Mouse (Mus musculus) heart, embryonic 16.5 days (tissue): ENCODE measurements at regions not wholly inside any gene's neighbourhood (a gene's known extent, or its start where the extent isn't known, plus 50 kb on each side); places are given as distances from the start of the nearest gene placed in this dataset.
A peak's percentile ranks its signal among the peaks of the same experiment; 100 is the strongest.

Experiments used
- ATAC-seq: fragments of 200-750 bp; cut with Nextera tagmentation; replicated peaks from 2 replicates; pipeline ENCODE4 v1.8.0; 2017; ENCODE audit warnings: moderate number of reproducible peaks; ENCODE audit not compliant: insufficient read depth, low FRiP score; ENCODE audit errors: extremely low read depth
- H3K27ac ChIP-seq: fragments of 300-500 bp; sonication (generic); 2 replicates; pipeline ENCODE4 v1.5.1; 2014; ENCODE audit warnings: mild to moderate bottlenecking, low read length, control low read depth, moderate library complexity
- H3K27me3 ChIP-seq: fragments of 300-500 bp; sonication (generic); 2 replicates; pipeline ENCODE4 v1.6.1; 2014; ENCODE audit warnings: low read length, mixed read lengths; ENCODE audit not compliant: control insufficient read depth, insufficient read depth
- H3K36me3 ChIP-seq: fragments of 300-500 bp; sonication (generic); 2 replicates; pipeline ENCODE4 v1.6.1; 2014; ENCODE audit not compliant: control insufficient read depth, insufficient read depth
- H3K4me1 ChIP-seq: fragments of 300-500 bp; sonication (generic); 2 replicates; pipeline ENCODE4 v1.6.1; 2014; ENCODE audit warnings: low read length, mixed read lengths; ENCODE audit not compliant: control insufficient read depth, insufficient read depth
- H3K4me2 ChIP-seq: fragments of 300-500 bp; sonication (generic); 2 replicates; pipeline ENCODE4 v1.6.1; 2014; ENCODE audit warnings: low read depth, mild to moderate bottlenecking, control low read depth, low read length
- H3K4me3 ChIP-seq: fragments of 300-500 bp; sonication (generic); 2 replicates; pipeline ENCODE4 v1.5.1; 2014; ENCODE audit warnings: mild to moderate bottlenecking, control low read depth, low read length
- H3K9ac ChIP-seq: fragments of 300-500 bp; sonication (generic); 2 replicates; pipeline ENCODE4 v1.6.1; 2014; ENCODE audit warnings: low read length, control low read depth
- H3K9me3 ChIP-seq: fragments of 300-500 bp; sonication (generic); replicated peaks from 2 replicates; pipeline ENCODE4 v1.6.1; 2016; ENCODE audit warnings: low read length; ENCODE audit not compliant: control insufficient read depth
- WGBS: fragments of 180-500 bp; shearing (Covaris S2); extraction: QIAGEN DNeasy Blood & Tissue Kit; methylation state at CpG from one replicate; pipeline ENCODE4 v1.1.7; 2014; 5-methylcytosine and 5-hydroxymethylcytosine counted together

DNA sequence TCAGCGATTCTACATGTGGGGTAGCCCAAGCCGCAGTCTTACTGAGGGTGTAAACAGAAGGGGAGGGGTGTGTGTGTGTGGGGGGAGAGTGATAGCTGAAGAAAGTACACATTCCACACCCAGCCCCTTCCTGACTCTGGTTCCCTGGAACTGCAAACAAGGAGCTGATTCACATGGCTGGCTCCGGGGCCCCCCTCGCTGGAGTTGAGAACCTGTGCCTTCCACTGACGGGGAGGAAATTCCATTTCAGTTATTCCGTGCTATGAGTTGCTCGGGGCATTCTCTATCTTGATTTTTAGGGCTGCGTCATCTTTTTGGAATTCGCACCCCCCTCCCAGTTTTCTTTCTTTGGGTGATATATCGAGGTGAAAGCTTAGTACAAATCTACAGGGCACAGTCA is 1196.2 kb upstream of the A1bg start:
- ATAC-seq = 0 out of 2 replicates have a peak, but pooled peaks have one; percentile 43
- Histone ChIP-seq H3K27me3 (no peaks in the 10 kb centered on the region), H3K36me3 (no peaks in the 10 kb centered on the region), H3K4me2 (no peak overlapping the region), H3K27ac (no peak overlapping the region), H3K9ac (no peak overlapping the region), H3K9me3 (no peaks in the 10 kb centered on the region), H3K4me3 (no peak overlapping the region), H3K4me1 (0 out of 2 replicates have a peak, but pooled peaks cover 2% of the 10 kb centered on the region)
- 43% methylated on average over 10 of the region's 10 CpGs for WGBS

DNA sequence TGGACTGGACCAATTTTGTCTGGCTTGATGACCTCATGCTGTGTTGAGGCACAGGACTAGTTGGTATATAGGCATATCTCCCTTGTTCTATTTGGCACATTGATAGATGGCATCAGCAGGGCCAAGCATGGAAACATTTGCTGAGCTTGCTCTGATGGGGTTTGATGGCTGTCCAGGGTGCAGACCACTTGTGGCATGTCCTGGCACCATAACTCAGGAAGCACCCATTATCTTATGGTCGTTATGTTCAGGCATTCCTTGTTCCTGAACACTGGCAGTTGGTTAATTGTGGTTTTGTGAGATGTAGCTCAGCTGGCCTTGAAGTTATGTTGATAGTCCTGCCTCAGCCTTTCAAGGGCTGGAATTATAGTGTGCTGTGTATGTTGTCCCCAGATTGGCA is 1193.4 kb upstream of the A1bg start:
- H3K4me1 ChIP-seq = peaks cover 5% of the 10 kb centered on the region; the same call in 1 of the 2 replicates
- no peak overlapping the region for H3K4me3 ChIP-seq
- no peak for ATAC-seq
- WGBS = 38% methylated on average over 1 of the region's 1 CpGs
- H3K9ac ChIP-seq = no peak overlapping the region
- no peaks in the 10 kb centered on the region for H3K9me3 ChIP-seq
- H3K27me3 ChIP-seq = no peaks in the 10 kb centered on the region
- no peak overlapping the region for H3K27ac ChIP-seq
- H3K36me3 ChIP-seq = no peaks in the 10 kb centered on the region
- H3K4me2 ChIP-seq = no peak overlapping the region

DNA sequence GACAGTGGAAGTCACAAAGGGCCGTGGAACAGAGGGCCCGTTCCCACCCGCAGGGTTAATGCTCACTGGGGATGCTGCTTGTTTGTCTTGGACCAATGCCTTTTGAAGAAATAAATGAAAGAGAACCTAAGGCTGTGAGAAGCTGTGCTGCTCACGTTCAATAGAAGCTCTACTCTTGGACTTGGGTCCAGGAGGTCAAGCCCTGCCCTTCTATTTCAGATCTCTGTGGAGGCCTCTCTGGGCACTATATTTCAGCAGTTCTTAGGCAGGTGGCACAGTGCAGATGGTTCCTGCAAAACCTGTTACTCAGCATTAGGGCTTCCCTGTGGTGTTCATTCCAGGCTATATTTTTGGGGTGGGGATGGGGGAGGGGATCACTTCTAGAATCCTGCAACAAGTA is 1192.0 kb upstream of the A1bg start:
- H3K27me3 ChIP-seq = no peaks in the 10 kb centered on the region

DNA sequence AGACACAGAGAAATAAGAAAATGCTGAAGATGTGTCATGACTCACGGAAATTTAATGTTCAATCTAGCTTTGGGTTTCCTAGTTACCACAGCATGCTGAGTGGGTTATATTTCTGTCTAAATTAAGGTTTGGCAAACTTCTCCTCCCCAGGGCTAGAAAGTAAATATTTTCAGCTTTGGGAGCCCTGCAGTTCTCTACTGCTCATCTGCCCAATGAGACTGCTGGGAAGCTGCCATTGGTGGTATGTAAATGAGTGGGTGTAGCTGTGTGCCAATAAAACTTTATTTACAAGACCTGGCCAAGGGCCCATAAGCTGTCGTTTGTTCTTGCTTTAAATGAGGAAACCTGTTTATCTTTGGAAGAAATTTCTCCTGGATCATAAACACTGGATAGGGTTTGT is 1189.3 kb upstream of the A1bg start:
- WGBS = 66% methylated on average over 2 of the region's 2 CpGs
- no peaks in the 10 kb centered on the region for H3K36me3 ChIP-seq
- no peak overlapping the region for H3K27ac ChIP-seq
- no peak overlapping the region for H3K4me2 ChIP-seq
- H3K4me3 ChIP-seq = no peak overlapping the region
- H3K27me3 ChIP-seq = no peaks in the 10 kb centered on the region
- H3K4me1 ChIP-seq = peaks cover 4% of the 10 kb centered on the region; the same call in 1 of the 2 replicates
- no peak for ATAC-seq
- H3K9me3 ChIP-seq = no peaks in the 10 kb centered on the region
- H3K9ac ChIP-seq = no peak overlapping the region

More for the DNA sequence above, 1192.0 kb upstream of the A1bg start:
- Histone ChIP-seq H3K4me1 (peaks cover 5% of the 10 kb centered on the region; the same call in 1 of the 2 replicates), H3K9me3 (no peaks in the 10 kb centered on the region), H3K4me3 (no peak overlapping the region), H3K36me3 (no peaks in the 10 kb centered on the region), H3K4me2 (no peak overlapping the region), H3K9ac (no peak overlapping the region), H3K27ac (no peak overlapping the region)
- no peak for ATAC-seq
- WGBS = 43% methylated on average over 4 of the region's 4 CpGs

DNA sequence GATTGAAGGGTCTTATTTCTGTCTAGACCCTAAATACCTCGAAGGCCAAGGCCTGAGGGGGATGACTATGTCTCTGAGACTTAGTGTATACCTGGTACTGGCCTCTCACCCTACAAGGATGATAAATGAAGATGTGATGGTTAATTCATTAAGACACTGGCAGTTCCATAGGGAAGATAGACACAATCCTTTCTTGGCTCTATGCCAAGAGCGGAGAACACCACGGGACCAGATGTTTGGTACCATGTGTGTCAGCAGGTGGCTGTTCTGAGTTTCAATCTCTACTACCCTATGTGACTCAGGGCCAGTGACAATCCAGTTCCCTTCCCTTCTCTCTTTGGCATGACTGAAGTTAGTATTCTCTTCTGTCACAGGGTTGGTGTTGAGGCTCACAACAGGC is 1185.2 kb upstream of the A1bg start:
- WGBS = 74% methylated on average over 3 of the region's 3 CpGs
- H3K4me1 ChIP-seq = peaks cover 20% of the 10 kb centered on the region
- H3K27ac ChIP-seq = no peak overlapping the region
- H3K27me3 ChIP-seq = no peaks in the 10 kb centered on the region
- no peaks in the 10 kb centered on the region for H3K9me3 ChIP-seq
- ATAC-seq = no peak
- no peaks in the 10 kb centered on the region for H3K36me3 ChIP-seq
- H3K4me3 ChIP-seq = no peak overlapping the region
- no peak overlapping the region for H3K9ac ChIP-seq
- no peak overlapping the region for H3K4me2 ChIP-seq

DNA sequence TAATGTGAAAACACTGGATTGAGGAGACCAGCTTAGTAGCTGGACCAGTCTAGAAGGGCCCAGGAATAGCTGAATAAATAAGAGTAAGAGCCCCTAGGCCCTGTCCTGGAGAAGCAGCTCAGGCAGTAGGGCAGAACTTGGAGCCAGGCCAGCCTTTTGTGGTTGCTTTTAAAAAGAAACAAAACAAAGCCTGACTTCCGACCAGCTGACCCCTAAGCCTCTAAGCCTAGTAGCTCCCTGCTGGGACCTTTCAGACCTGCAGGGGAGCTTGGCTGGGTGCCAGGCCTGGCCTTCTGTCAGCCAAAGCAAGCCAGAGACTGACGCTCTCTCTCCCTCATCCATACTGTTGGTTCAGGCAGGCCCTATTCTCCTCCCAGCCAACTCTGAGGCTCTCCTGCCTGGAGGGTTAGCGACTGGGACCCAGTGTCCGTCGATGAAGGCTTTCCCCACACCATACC is 1183.7 kb upstream of the A1bg start:
- peaks cover 17% of the 10 kb centered on the region for H3K4me1 ChIP-seq
- WGBS = 12% methylated on average over 5 of the region's 5 CpGs
- no peaks in the 10 kb centered on the region for H3K36me3 ChIP-seq
- H3K9ac ChIP-seq = no peak overlapping the region
- H3K9me3 ChIP-seq = peaks cover 3% of the 10 kb centered on the region
- H3K27ac ChIP-seq = 0 out of 2 replicates have a peak overlapping the region, but pooled peaks have one; percentile 35
- H3K27me3 ChIP-seq = no peaks in the 10 kb centered on the region
- peak; percentile 93 for ATAC-seq
- no peak overlapping the region for H3K4me2 ChIP-seq
- H3K4me3 ChIP-seq = no peak overlapping the region

DNA sequence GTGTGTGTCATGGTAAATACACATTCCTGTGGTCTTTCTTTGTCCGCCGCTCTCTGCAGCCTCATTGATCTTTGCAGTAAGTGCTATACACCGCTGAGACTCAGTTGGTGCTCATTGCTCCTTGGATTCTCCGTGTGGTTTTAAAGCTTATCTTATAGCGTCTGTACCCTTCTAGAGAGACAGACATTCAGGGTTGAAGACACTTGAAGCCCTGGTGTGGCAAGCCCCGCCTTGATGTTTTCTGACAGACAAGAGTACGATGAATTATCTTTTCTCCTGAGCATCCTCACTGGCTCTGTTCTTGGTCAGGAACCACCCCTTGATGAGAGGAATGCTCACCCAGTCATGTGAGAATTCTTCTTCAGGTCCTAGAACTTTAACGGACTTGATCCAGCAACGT is 1182.7 kb upstream of the A1bg start:
- WGBS = 74% methylated on average over 9 of the region's 9 CpGs
- H3K4me2 ChIP-seq = no peak overlapping the region
- no peaks in the 10 kb centered on the region for H3K36me3 ChIP-seq
- peaks cover 17% of the 10 kb centered on the region for H3K4me1 ChIP-seq
- ATAC-seq = no peak
- peaks cover 3% of the 10 kb centered on the region for H3K9me3 ChIP-seq
- H3K4me3 ChIP-seq = no peak overlapping the region
- H3K27me3 ChIP-seq = no peaks in the 10 kb centered on the region
- no peak overlapping the region for H3K9ac ChIP-seq
- H3K27ac ChIP-seq = no peak overlapping the region

DNA sequence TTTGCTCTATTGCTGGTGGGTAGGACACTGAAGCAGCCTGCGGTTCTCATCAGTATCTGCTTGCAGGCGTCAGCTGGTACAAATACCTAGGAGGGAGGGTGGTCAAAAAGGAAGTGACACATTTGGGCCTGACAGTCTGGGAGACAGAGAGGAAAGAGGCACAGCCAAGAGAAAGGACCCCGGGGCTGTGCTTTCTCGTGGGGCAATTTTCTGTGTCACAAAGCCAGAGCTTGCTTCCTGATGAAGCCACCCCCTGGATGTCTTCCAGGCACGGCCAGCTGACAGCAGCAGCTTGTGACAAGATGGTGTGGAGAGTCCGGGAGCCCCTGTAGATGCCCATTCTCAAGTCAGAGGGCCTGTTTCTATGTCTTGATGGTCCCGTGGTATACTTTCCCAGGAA is 1181.8 kb upstream of the A1bg start:
- no peak overlapping the region for H3K9ac ChIP-seq
- no peak for ATAC-seq

DNA sequence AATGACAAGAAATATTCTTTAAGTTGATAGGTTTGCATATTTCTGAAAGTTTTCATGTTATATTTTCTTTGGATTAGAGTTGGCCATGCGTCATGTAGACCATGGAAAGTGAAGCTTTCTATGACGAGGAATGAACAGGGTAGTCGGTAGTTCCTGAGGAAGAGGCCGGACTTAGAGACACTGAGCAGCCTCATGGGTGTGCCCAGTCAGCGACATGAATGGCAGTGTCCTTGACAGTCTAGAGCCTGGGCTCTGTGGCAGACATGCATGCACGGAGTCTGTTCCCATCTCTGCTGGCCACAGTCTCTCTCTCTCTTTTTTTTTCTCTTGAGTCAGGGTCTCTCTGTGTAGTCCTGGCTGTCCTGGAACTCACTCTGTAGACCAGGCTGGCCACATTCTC is 1176.9 kb upstream of the A1bg start:
- H3K27me3 ChIP-seq = no peaks in the 10 kb centered on the region
- WGBS = 63% methylated on average over 6 of the region's 6 CpGs
- peaks cover 3% of the 10 kb centered on the region for H3K9me3 ChIP-seq
- H3K4me3 ChIP-seq = no peak overlapping the region
- no peak overlapping the region for H3K9ac ChIP-seq
- peaks cover 12% of the 10 kb centered on the region for H3K4me1 ChIP-seq
- H3K4me2 ChIP-seq = no peak overlapping the region
- H3K36me3 ChIP-seq = no peaks in the 10 kb centered on the region
- no peak overlapping the region for H3K27ac ChIP-seq
- no peak for ATAC-seq

More for the DNA sequence above, 1181.8 kb upstream of the A1bg start:
- WGBS = 26% methylated on average over 7 of the region's 7 CpGs
- Histone ChIP-seq H3K9me3 (peaks cover 3% of the 10 kb centered on the region), H3K4me3 (no peak overlapping the region), H3K27ac (no peak overlapping the region), H3K27me3 (no peaks in the 10 kb centered on the region), H3K36me3 (no peaks in the 10 kb centered on the region), H3K4me2 (no peak overlapping the region), H3K4me1 (peaks cover 17% of the 10 kb centered on the region)
